Mouse (Mus musculus) embryo, embryonic 10 days (tissue): Measurements from ENCODE around the gene Acsf3.

Experiments used
- DNase-seq: peaks from one replicate; pipeline ENCODE4 v3.0.0-alpha.2; 2015; ENCODE audit warnings: low spot score

Gene Acsf3

GRCm38 (mm10) chr8:122775285-122776155, at the start of gene Acsf3:
TSS of gene Acsf3 (plus strand) at chr8:122775486.
- peak; percentile 79 for DNase-seq

- no peak for DNase-seq
Observed at GRCm38 (mm10) chr8:122726789-122727188, 48.5 kb upstream of the Acsf3 start.

DNA sequence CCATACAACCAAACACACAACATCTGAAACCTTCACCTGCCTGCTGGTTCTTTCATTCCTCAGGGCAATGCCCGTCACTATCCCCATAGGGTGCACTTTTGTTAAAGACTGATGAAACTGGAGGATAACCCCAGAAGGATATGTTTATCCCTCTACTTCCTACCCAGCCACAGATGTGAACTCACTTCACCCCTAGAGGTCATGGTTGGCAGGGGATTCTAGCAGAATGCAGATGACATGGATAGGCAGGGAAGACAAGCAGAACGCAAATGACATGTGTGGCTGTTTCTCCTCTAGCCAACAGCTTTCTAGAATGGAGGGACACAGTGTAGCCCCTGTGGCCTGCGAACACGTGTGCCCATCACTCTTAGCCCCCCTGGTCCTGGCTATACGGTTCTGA, 47.9 kb upstream of the Acsf3 start:
- no peak for DNase-seq

DNA sequence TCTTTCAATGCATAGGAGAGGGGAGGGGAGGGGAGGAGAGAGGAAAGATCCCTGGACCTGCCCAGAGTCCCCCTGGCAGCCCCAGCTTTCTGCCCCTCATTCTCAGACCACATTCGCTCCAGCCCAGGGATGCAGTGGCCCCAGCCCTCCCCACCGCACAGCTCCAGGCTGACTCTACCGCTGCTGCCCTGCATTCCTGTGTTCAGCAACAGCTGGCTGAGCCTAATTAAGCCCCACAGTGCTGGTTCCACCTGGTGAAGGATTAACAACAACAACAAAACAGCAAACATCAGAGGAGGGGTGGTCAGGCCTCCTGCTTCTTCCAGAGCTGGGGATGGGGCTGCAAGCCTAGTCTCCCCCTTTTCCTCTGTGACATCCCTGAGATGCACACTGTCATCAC, 46.7 kb upstream of the Acsf3 start:
- DNase-seq: no peak

GRCm38 (mm10) chr8:122735110-122735509, 40.2 kb upstream of the Acsf3 start:
- DNase-seq: no peak

DNA sequence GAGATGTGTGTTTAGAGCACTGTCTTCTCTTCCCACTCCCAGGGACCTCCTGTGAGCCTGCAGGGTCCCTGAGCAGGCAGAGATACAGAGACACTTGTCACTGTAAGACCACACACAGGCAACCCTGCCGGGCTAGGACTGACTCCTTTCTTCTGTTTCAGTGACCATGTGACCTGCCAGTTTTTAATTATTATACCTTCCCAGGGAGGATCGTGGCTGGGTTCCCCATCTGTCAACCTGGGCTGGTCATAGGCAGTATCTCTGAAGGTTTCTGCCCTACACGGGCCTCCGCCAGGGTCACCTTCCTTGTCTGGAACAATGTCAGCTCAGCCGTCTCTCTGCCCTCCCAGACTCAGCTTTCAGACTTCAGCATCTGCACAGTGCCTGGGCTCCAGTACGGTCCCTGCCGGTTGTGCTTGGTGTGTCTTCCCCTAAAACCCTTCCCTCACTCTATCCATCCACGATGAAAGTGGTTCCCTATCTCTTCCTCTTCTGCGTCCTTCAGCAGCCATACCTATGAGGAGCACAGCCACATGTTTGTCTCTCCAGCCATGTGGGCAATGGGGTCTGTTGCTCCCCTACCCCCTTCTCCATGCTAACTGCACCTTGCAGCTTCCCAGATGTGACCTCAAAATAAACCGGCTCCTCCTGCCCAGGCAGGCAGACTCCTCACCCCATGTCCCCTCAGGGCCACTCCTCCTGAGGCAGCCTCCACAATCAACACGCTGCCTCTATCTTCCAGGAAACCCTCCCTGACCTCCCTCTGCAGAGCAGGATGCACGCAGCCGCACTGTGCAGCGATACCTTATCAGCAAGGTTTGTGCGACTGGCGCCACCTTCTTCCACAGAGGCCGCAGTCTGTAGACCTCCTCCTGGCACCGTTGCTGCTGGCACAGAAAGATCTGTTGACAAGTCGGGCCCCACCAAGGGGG, 39.5 kb upstream of the Acsf3 start:
- DNase-seq: no peak

DNA sequence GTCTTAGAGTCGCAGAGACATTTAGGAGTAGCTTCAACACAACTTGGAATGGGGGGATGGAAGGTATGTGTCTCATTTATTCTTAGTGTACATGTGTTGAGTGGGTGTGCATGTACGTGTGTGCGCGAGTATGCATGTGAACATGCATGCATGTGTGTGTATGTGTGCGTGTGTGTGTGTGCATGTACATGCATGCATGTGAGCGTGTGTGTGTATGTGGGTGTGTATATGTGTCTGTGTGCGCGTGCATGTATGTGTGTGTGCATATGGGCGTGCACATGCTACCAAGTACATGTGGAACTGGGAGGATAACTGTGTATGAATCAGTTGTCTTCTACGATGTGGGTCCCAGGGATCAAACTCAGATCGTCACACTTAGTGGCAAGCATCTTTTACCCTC, 38.7 kb upstream of the Acsf3 start:
- no peak for DNase-seq

DNA sequence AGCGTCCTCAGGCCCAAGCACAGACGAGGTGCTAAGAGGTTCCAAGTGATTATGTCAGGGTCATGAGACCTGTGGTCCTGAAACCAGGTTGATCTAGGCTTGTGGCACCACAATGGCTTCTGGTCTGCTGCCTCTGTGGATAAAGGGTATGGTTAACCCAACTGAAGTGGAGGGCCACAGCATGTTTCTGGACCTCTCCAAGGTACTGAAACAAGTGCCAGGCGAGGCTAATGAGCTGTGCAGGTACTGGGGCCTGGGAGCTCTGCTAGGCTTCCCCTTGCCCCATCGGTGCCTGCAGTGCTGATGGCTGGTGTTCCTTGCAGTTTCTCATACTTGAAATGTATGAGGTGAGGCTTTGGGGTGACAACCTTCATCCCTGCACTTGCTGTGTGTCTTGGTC, 38.2 kb upstream of the Acsf3 start:
- peak; percentile 63 for DNase-seq

- DNase-seq: no peak
Observed at GRCm38 (mm10) chr8:122737886-122738285, 37.4 kb upstream of the Acsf3 start.

GRCm38 (mm10) chr8:122739102-122739725, 36.1 kb upstream of the Acsf3 start:
- DNase-seq: peak; percentile 38

- DNase-seq: no peak
Observed at GRCm38 (mm10) chr8:122742471-122742870, 32.8 kb upstream of the Acsf3 start.

DNA sequence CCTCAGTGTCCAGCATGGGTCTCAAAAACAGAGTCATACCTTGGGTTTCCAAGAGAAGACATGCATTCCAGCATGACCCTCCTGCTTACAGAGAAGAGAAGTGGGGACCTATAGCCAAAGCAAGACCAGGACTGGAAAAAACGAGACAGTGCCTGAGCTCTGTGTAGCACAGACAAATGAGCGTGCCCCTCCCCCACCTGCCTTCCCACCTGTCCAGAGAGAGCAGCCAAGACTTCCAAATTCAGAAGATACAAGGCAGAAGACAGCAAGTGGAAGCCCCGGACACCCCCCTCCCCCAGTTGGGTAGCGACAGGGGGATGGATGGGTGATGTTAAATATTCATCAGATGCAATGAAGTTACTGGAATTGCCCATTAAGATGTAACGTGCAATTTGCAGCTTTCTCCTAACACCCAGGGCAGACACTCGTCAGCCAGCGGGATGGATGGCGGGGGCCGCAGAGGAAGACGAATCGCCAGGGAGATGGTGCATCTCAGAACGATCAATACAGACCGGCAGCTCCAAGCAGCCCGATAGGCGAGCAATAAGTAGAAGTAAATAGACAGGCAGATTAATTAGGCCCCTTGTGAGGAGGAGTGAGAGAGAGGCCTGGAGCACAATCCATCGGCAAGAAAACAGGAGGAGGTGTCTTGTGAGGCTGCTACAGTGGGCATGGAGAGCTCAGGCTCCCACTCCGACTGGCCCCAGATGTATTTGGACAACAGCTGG, 30.1 kb upstream of the Acsf3 start:
- peak; percentile 22 for DNase-seq

GRCm38 (mm10) chr8:122745750-122746275, 29.5 kb upstream of the Acsf3 start:
- DNase-seq: peak; percentile 14

GRCm38 (mm10) chr8:122746439-122746838, 28.8 kb upstream of the Acsf3 start:
- no peak for DNase-seq

DNA sequence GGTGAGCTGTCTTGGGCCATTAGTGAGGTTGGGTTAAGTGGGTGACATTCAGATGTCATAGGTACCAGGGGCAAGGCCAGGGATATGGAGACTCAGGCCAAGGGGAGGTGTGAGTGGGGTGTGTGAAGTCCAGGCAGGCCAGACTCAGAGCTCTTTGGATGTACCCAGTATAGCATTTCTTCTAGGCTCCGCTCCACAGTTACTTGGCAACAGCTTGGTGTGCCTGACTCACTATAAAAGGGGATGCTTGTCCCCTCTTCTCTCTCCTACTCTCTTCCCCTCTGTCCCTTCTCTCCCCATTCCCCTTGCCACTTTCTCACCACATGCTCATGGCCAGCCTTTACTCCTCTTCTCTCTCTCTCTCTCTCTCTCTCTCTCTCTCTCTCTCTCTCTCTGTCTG, 27.5 kb upstream of the Acsf3 start:
- no peak for DNase-seq

- no peak for DNase-seq
Observed at GRCm38 (mm10) chr8:122749333-122749958, 25.8 kb upstream of the Acsf3 start.

DNA sequence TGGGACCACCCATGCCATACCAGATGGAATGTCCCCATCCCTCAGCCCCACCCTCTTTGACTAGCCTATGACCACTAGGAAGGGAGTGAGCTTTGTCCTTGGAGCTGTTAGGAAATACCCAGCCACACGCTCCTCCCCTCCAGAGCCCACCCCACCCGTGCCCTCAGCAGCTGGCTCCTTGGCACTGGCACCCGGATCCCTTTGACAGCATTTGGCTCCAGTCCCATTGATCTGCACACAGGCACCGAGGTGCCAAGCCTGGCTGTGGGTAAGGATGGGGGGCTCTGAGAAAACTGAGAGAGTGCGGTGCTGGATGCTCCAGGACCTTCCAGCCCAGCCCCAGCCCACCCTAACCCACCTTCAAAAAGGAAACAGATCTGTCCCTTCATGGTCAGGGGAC, 23.9 kb upstream of the Acsf3 start:
- DNase-seq: no peak

DNA sequence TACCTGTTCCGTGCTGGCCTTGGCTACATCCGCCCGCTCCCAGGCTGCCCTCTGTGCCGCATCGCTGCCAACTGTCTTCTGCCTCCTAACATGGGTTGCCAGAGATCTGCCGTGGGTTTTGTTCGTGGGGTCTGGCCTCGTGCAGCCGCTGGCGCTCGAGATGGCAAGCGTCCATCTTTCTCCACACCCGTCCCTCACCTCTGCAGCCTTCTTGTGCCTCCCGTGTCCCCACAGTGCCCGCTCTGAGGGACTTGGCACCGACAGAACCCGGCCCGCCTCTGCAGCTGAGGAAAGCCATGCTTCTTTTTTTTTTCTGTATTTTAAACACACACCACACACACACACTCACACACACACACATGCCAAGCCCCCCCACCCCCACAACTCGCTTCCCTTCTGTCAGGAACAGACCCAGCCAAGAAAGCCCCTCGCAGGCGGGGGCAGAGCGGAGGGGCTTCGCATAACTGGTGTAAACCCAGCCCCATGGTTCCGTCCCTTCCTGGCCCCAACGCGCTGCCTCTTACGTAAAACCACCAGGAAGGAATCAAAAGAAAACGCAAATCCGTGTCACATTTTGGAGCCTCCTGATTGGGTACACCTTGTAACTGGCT, 23.1 kb upstream of the Acsf3 start:
- DNase-seq: no peak

DNA sequence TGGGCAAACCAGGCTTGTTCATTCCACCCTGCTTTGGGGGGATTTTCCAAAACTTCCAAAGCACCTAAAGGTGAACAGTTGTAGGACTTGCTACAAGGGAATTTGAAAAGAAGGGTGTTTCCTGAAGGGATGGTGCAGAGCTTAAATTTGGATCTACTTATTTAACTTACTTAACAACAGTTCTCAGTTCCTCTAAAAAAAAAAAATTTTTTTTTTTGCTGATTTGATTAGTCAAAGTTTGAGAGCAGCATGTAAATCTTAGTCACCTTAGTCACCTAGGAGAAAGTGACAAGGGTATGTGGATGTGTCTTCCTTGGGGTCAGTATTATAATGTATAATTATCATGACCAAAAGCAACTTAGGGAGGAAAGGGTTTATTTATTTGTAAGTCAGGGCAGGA, 16.7 kb upstream of the Acsf3 start:
- DNase-seq: no peak

- DNase-seq: no peak
Observed at GRCm38 (mm10) chr8:122760116-122760515, 15.2 kb upstream of the Acsf3 start.

DNA sequence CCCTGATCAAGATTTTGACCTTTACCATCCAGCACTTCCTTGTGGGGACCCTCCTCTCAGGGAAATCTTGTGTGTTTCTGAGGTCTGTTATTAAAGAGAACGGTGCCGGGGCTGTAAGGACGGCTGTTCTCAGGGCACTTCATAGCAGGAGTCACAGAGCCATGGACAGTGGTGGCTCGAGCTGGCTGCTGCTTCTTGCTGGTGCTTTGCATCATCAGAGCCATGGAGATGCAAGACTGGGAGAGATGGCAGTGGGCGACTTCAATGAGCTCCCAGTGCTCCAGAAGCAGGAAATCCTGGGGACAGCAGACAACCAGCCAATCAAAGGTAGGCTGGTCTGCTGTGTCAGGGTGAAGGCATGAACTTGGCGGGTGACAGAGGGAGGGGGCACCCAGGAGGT, 14.2 kb upstream of the Acsf3 start:
- no peak for DNase-seq
